In genomic region chr1:43163084-43163466, GRCm38 (mm10) we compare ENCODE assay signal across 8 mouse cellular contexts. TPM values are rescaled to one million over a fixed set of nuclear protein-coding genes. Genes with fewer than 3 reads are reported as not detected.
DNase-seq lines count a peak whose midpoint lies in the region; ATAC-seq and TF ChIP-seq lines count a peak whose summit lies in the region.

No protein-coding gene starts in this region.

- no peaks in the 10 kb centered on the region for H3K36me3 ChIP-seq in heart, embryonic 11.5 days (ENCODE audit: control insufficient read depth, insufficient read depth, low read length)
- H3K36me3 ChIP-seq in ES-E14 (ENCODE audit: control insufficient read depth, insufficient read depth, low read length, poor library complexity, severe bottlenecking): no peaks in the 10 kb centered on the region
- H3K36me3 ChIP-seq in heart, embryonic 14.5 days (ENCODE audit: control insufficient read depth, insufficient read depth, low read length): peaks cover 34% of the 10 kb centered on the region
- no peaks in the 10 kb centered on the region for H3K36me3 ChIP-seq in liver, postnatal 0 days (replicated peaks; ENCODE audit: insufficient read depth, low read length)

- TF ChIP-seq EP300 in liver, postnatal 0 days (IDR thresholded peaks at IDR 0.05; ENCODE audit: low read depth): no peak

- H3K4me2 ChIP-seq in heart, embryonic 11.5 days: peak overlapping the region; percentile 83
- H3K4me2 ChIP-seq in heart, embryonic 14.5 days (ENCODE audit: low read length): peak overlapping the region; percentile 72
- H3K4me2 ChIP-seq in liver, postnatal 0 days (ENCODE audit: low read depth, low read length): peak overlapping the region; percentile 78

- peak; percentile 45 for ATAC-seq in heart, embryonic 11.5 days (replicated peaks; ENCODE audit: insufficient number of reproducible peaks, low FRiP score, low TSS enrichment)
- peak; percentile 41 for ATAC-seq in heart, embryonic 14.5 days (ENCODE audit: insufficient number of reproducible peaks, insufficient read depth, low FRiP score, low read depth)
- ATAC-seq in liver, postnatal 0 days: no peak
- no peak for ATAC-seq in activated CD4-positive, CD25-positive, alpha-beta regulatory T cell, adult 4 months

- no peak for TF ChIP-seq CTCF in liver, postnatal 0 days (IDR thresholded peaks at IDR 0.05; ENCODE audit: low read depth)

- H3K9me3 ChIP-seq in heart, embryonic 11.5 days (replicated peaks; ENCODE audit: control insufficient read depth, low read length): no peaks in the 10 kb centered on the region
- no peaks in the 10 kb centered on the region for H3K9me3 ChIP-seq in ES-E14 (ENCODE audit: control insufficient read depth, insufficient read depth, low read depth, low read length)
- no peaks in the 10 kb centered on the region for H3K9me3 ChIP-seq in heart, embryonic 14.5 days (ENCODE audit: control insufficient read depth, low read length)
- no peaks in the 10 kb centered on the region for H3K9me3 ChIP-seq in liver, postnatal 0 days (ENCODE audit: low read length)

- in situ Hi-C loops in ES-E14 (cut with MboI; ENCODE audit: low sequenced_read_pairs in 2 of 2, unreplicated experiment in 2 of 2): no loop called here

- H3K27me3 ChIP-seq in heart, embryonic 11.5 days (ENCODE audit: control insufficient read depth, insufficient read depth, low read length): no peaks in the 10 kb centered on the region
- H3K27me3 ChIP-seq in heart, embryonic 14.5 days (ENCODE audit: control insufficient read depth, insufficient read depth, low read length): no peaks in the 10 kb centered on the region
- peaks cover 14% of the 10 kb centered on the region for H3K27me3 ChIP-seq in liver, postnatal 0 days (ENCODE audit: insufficient read depth, low read length)

- intact Hi-C loops in gastrocnemius, postnatal 36 days (cut with DNase I): no loop called here

- peak overlapping the region; percentile 95 for H3K9ac ChIP-seq in heart, embryonic 11.5 days (ENCODE audit: low read depth, low read length)
- no peak overlapping the region for H3K9ac ChIP-seq in ES-E14 (ENCODE audit: insufficient read depth, low read depth, low read length, poor library complexity, severe bottlenecking)
- peak overlapping the region; percentile 96 for H3K9ac ChIP-seq in heart, embryonic 14.5 days (ENCODE audit: low read length)
- no peak overlapping the region for H3K9ac ChIP-seq in liver, postnatal 0 days (replicated peaks)

- peaks cover 33% of the 10 kb centered on the region for H3K4me1 ChIP-seq in heart, embryonic 11.5 days (ENCODE audit: control insufficient read depth, insufficient read depth, low read length)
- peaks cover 3 to 6% of the 10 kb centered on the region in 2 experiments; a peak in 2 of 4 replicates for H3K4me1 ChIP-seq in ES-E14 (ENCODE audit: control insufficient read depth in 2 of 2, insufficient read depth in 2 of 2, low read length in 2 of 2, poor library complexity in 1 of 2)
- peaks cover 17 to 53% of the 10 kb centered on the region in 2 experiments for H3K4me1 ChIP-seq in heart, embryonic 14.5 days (ENCODE audit: control insufficient read depth in 2 of 2, insufficient read depth in 2 of 2, low read length in 2 of 2)
- peaks cover 7% of the 10 kb centered on the region for H3K4me1 ChIP-seq in liver, postnatal 0 days (ENCODE audit: insufficient read depth)

- H3K27ac ChIP-seq in heart, embryonic 11.5 days (ENCODE audit: low read depth, low read length): peak overlapping the region; percentile 96
- no peak overlapping the region for H3K27ac ChIP-seq in ES-E14 (ENCODE audit: insufficient read depth, low read depth, low read length, poor library complexity, severe bottlenecking)
- peak overlapping the region; percentile 78 to 91 for H3K27ac ChIP-seq in heart, embryonic 14.5 days (replicated peaks in 1 of 2; ENCODE audit: control insufficient read depth in 1 of 2, insufficient read depth in 1 of 2, low read depth in 2 of 2, low read length in 2 of 2)
- no peak overlapping the region for H3K27ac ChIP-seq in liver, postnatal 0 days (ENCODE audit: low read depth)

- DNase-seq in heart, adult 8-10 months (ENCODE audit: low spot score): no peak
- DNase-seq in ES-E14 (ENCODE audit: low read depth, low spot score): no peak
- no peak for DNase-seq in liver, postnatal 0 days
- no peak for DNase-seq in ovary, postnatal 14 days (ENCODE audit: low spot score)
- no peak for DNase-seq in gastrocnemius, postnatal 36 days

- H3K4me3 ChIP-seq in heart, embryonic 11.5 days (ENCODE audit: low read depth, low read length): peak overlapping the region; percentile 83
- H3K4me3 ChIP-seq in ES-E14 (ENCODE audit: insufficient read depth in 1 of 2, low read depth in 1 of 2, low read length in 2 of 2, poor library complexity in 1 of 2, severe bottlenecking in 1 of 2): peak overlapping the region; percentile 64
- peak overlapping the region; percentile 58 to 71 for H3K4me3 ChIP-seq in heart, embryonic 14.5 days (ENCODE audit: control insufficient read depth in 1 of 2, insufficient read depth in 1 of 2, low read depth in 1 of 2, low read length in 2 of 2)
- peak overlapping the region; percentile 56 for H3K4me3 ChIP-seq in liver, postnatal 0 days (ENCODE audit: low read depth, low read length)

- WGBS in heart, embryonic 11.5 days (ENCODE audit: insufficient replicate concordance): 2% methylated on average over 6 of the region's 6 CpGs
- 0% methylated on average over 6 of the region's 6 CpGs for WGBS in heart, embryonic 14.5 days
- WGBS in liver, postnatal 0 days (ENCODE audit: insufficient replicate concordance): 3% methylated on average over 5 of the region's 6 CpGs

TF ChIP-seq in ES-E14, 5 proteins besides CTCF, POLR2A, EP300 and RAD21:
- TF ChIP-seq ZC3H11A (IDR thresholded peaks at IDR 0.05; ENCODE audit: borderline replicate concordance, low read depth, low read length) (no peak), HCFC1 (IDR thresholded peaks at IDR 0.05; ENCODE audit: borderline replicate concordance, insufficient read depth, low read length) (no peak), MAFK (IDR thresholded peaks at IDR 0.05; ENCODE audit: insufficient read depth, low read depth, low read length) (no peak), CHD2 (IDR thresholded peaks at IDR 0.05; ENCODE audit: low read depth, low read length) (no peak), ZNF384 (IDR thresholded peaks at IDR 0.05; ENCODE audit: low read depth, low read length) (no peak)

RNA-seq across cellular contexts. Expression of gene Fhl2, which starts 33.7 kb away (rescaled TPM):
- polyA plus RNA-seq in heart, embryonic 11.5 days (2014; fragmentation: Nextera tagmentation; extraction: Ambion mirVana): 181 and 186 TPM in 2 replicates
- 1,000 to 10,000 TPM; 1,741 to 2,078 (median 1,948) TPM for total RNA-seq in heart, adult 8-10 months (2022)
- 11.4 and 27.4 TPM in 2 replicates for total RNA-seq in ES-E14 (2012; rRNA removed)
- 358 and 365 TPM in 2 replicates for polyA plus RNA-seq in heart, embryonic 14.5 days (2014; fragmentation: Nextera tagmentation; extraction: Ambion mirVana)
- polyA plus RNA-seq in liver, postnatal 0 days (2015; fragmentation: Nextera tagmentation; extraction: Ambion mirVana): 2.0 and 2.4 TPM in 2 replicates
- 1 to 10 TPM; 3.0 to 3.3 TPM for polyA plus RNA-seq in activated CD4-positive, CD25-positive, alpha-beta regulatory T cell, adult 4 months (2017; shearing (Covaris generic))
- 1 to 10 TPM; 3.1 to 4.0 TPM for total RNA-seq in gastrocnemius, postnatal 36 days (2021)

Comparison
In these comparisons a context has a peak if more than half of its experiments do, and no peak if none do; other contexts are left out.
1. ATAC-seq: peak in heart, embryonic 11.5 days (single experiment) and heart, embryonic 14.5 days (single experiment); none in liver, postnatal 0 days (single experiment) and activated CD4-positive, CD25-positive, alpha-beta regulatory T cell, adult 4 months (single experiment).
2. H3K27ac ChIP-seq: peak in heart, embryonic 11.5 days (single experiment) and heart, embryonic 14.5 days (2 of 2); none in ES-E14 (single experiment) and liver, postnatal 0 days (single experiment).
3. H3K9ac ChIP-seq: peak in heart, embryonic 11.5 days (single experiment) and heart, embryonic 14.5 days (single experiment); none in ES-E14 (single experiment) and liver, postnatal 0 days (single experiment).
4. RNA of gene Fhl2, which starts 33.7 kb away (polyA plus RNA-seq): 358 to 365 TPM in heart, embryonic 14.5 days and 181 to 186 TPM in heart, embryonic 11.5 days; 3.0 to 3.3 TPM in activated CD4-positive, CD25-positive, alpha-beta regulatory T cell, adult 4 months and 2.0 to 2.4 TPM in liver, postnatal 0 days; every median in the first group is over 10 times any median in the second.
5. Peak in every context shown above with its lines, with median percentiles within 50 percentile points of each other: H3K4me2 ChIP-seq and H3K4me3 ChIP-seq.